ENCODE assay signal across 12 mouse cellular contexts in the genomic region with DNA sequence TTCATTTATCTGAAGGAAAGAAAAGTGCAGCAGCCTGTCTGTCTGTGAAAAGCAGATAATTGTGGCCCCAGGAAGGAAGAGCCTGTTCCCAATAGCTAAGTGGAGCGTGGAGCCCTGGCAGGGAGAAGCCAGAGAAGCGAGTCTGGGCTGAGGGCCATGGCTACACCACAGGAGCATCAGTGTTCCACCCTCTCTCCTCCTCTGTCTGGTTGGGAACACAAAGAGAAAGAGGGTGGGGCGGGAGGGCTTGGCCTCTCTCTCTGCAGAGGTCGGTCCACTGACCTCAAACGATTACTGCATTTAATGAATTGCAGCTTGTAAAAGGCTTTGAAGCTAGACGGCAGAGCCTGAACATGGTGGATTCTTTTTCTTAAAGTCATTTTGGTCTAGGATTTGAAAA.
DNase-seq lines count a peak whose midpoint lies in the region; ATAC-seq and TF ChIP-seq lines count a peak whose summit lies in the region.
"Had no signal": no experiment of that assay in that cellular context is flagged by ENCODE, and none has a peak within 500 bp of the region (broad histone marks: within the 10 kb centered on the region; RNA-seq: fewer than 3 reads in every experiment).

No protein-coding gene starts in this region.

- no peak overlapping the region for H3K4me3 ChIP-seq in kidney, embryonic 15.5 days (replicated peaks)
- H3K4me3 ChIP-seq in cerebellum, adult 2 months (replicated peaks; ENCODE audit: insufficient read depth, low read depth, low read length) = no peak overlapping the region
- H3K4me3 ChIP-seq: heart, embryonic 13.5 days had no signal

- H3K27ac ChIP-seq in kidney, embryonic 15.5 days = no peak overlapping the region
- peak overlapping the region; percentile 64 for H3K27ac ChIP-seq in cerebellum, adult 2 months (ENCODE audit: insufficient read depth, low read length)
- H3K27ac ChIP-seq: heart, embryonic 13.5 days had no signal

- no peak overlapping the region for H3K9ac ChIP-seq in kidney, embryonic 15.5 days
- H3K9ac ChIP-seq: heart, embryonic 13.5 days had no signal

- H3K9me3 ChIP-seq in kidney, embryonic 15.5 days (replicated peaks) = no peaks in the 10 kb centered on the region
- H3K9me3 ChIP-seq: heart, embryonic 13.5 days had no signal

- no peak for DNase-seq in kidney, adult 11 months
- DNase-seq in Muller cell, postnatal 12 days (ENCODE audit: inconsistent ontology term) = peak; percentile 91
- DNase-seq in cerebellum, adult 2 months = peak; percentile 82 to 91
- DNase-seq in gastrocnemius, adult 18-20 months (ENCODE audit: low spot score) = peak; percentile 54
- DNase-seq in thymus, postnatal 36 days = no peak
- no peak for DNase-seq in left cerebral cortex, adult 9 months (ENCODE audit: low spot score in 2 of 2)
- no peak for DNase-seq in frontal cortex, postnatal 25 days (ENCODE audit: low spot score in 2 of 2)
- DNase-seq: adrenal gland, postnatal 14 days; liver had no signal

- H3K27me3 ChIP-seq in kidney, embryonic 15.5 days = no peaks in the 10 kb centered on the region
- H3K27me3 ChIP-seq in cerebellum, adult 2 months (ENCODE audit: control insufficient read depth, insufficient read depth, low read length) = no peaks in the 10 kb centered on the region
- H3K27me3 ChIP-seq: heart, embryonic 13.5 days had no signal

- 10% methylated on average over 6 of the region's 6 CpGs for WGBS in kidney, embryonic 15.5 days
- WGBS in cerebellum, adult 2 months = 9% methylated on average over 6 of the region's 6 CpGs

- ATAC-seq in kidney, embryonic 15.5 days (replicated peaks; ENCODE audit: low FRiP score) = peak; percentile 69; the same call in 1 of the 2 replicates
- ATAC-seq: intestine, postnatal 0 days had no signal

- no peak for TF ChIP-seq POLR2A in cerebellum, adult 2 months (IDR thresholded peaks at IDR 0.05; ENCODE audit: borderline replicate concordance, insufficient read depth, low read length)

- H3K36me3 ChIP-seq in kidney, embryonic 15.5 days = no peaks in the 10 kb centered on the region
- H3K36me3 ChIP-seq: heart, embryonic 13.5 days had no signal

- no peak overlapping the region for H3K4me2 ChIP-seq in kidney, embryonic 15.5 days
- H3K4me2 ChIP-seq: heart, embryonic 13.5 days had no signal

- peaks cover 8% of the 10 kb centered on the region for H3K4me1 ChIP-seq in kidney, embryonic 15.5 days
- peaks cover 8% of the 10 kb centered on the region for H3K4me1 ChIP-seq in cerebellum, adult 2 months (ENCODE audit: control insufficient read depth, insufficient read depth, low read length)
- H3K4me1 ChIP-seq: heart, embryonic 13.5 days had no signal

- TF ChIP-seq CTCF in cerebellum, adult 2 months (IDR thresholded peaks at IDR 0.05; ENCODE audit: borderline replicate concordance, insufficient read depth, low read depth, low read length) = no peak

Comparison
In these comparisons a context has a peak if more than half of its experiments do, and no peak if none do; other contexts are left out.
1. DNase-seq: peak in Muller cell, postnatal 12 days (single experiment), cerebellum, adult 2 months (2 of 2) and gastrocnemius, adult 18-20 months (single experiment); none in kidney, adult 11 months (single experiment), thymus, postnatal 36 days (0 of 2), left cerebral cortex, adult 9 months (0 of 2) and frontal cortex, postnatal 25 days (0 of 2).